Comparison of ENCODE assay signal across 8 mouse cellular contexts in the genomic region with DNA sequence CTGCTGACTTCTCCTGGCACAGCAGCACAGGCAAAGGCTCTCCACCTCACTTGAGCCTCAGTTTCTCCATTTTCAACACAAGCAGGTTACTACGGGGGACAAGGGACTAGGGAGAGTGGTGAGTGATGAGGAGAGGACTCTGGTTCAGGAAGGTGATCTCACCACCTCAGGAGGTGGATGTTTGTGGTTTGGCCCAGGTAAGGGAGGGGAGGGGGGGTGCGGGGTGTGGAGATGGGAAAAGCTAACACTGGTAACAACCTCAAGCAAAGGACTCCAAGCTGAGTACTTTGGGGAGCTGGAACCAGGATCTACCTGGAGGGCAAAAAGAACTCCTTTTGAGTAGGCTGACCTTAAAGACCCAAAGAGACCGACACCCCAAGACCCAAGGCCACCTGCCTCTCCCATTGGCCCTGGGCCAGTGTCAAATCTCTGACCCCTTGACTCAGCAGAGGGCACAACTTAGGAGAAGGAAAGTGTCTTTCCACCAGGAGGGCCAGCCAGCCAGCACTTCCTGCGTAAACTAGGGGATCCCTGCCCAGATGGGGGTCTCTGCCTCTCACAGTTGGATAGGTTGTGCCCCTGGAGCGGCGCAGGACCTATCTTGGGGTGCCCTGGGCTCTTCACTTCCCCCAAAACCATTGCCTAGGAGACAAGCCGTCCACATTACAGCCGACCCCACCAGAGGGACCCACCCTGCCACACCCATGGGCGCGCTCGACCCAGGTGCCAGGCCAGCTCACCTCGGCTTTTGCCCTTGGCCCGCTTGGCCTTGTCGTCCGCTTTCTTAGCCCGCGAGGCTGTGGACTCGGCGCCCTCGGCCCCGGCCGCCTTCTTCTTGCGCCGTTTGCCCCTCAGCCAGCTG. TPM values are rescaled to one million over a fixed set of nuclear protein-coding genes. Genes with fewer than 3 reads are reported as not detected.
DNase-seq lines count a peak whose midpoint lies in the region; ATAC-seq and TF ChIP-seq lines count a peak whose summit lies in the region.

No protein-coding gene starts in this region.

- peak overlapping the region; percentile 83 for H3K9ac ChIP-seq in heart, embryonic 13.5 days
- peak overlapping the region; percentile 99 for H3K9ac ChIP-seq in intestine, postnatal 0 days (ENCODE audit: low read depth, low read length)
- H3K9ac ChIP-seq in midbrain, embryonic 11.5 days (ENCODE audit: low read length), result peak overlapping the region; percentile 73

- H3K27ac ChIP-seq in heart, embryonic 13.5 days (replicated peaks), result no peak overlapping the region
- H3K27ac ChIP-seq in cortical plate, adult 2 months (ENCODE audit: insufficient read depth, low read length), result no peak overlapping the region
- peak overlapping the region; percentile 100 for H3K27ac ChIP-seq in intestine, postnatal 0 days (ENCODE audit: low read depth, low read length)
- no peak overlapping the region for H3K27ac ChIP-seq in midbrain, embryonic 11.5 days (ENCODE audit: low read depth, low read length)

- no peak for ATAC-seq in heart, embryonic 13.5 days (ENCODE audit: extremely low read depth, insufficient number of reproducible peaks, low FRiP score, low TSS enrichment)
- no peak for ATAC-seq in intestine, postnatal 0 days
- ATAC-seq in midbrain, embryonic 11.5 days (ENCODE audit: low FRiP score), result no peak

- peaks cover 98% of the 10 kb centered on the region for H3K27me3 ChIP-seq in heart, embryonic 13.5 days (replicated peaks)
- no peaks in the 10 kb centered on the region for H3K27me3 ChIP-seq in intestine, postnatal 0 days (replicated peaks; ENCODE audit: control insufficient read depth, insufficient read depth, low read length)
- H3K27me3 ChIP-seq in midbrain, embryonic 11.5 days (ENCODE audit: control insufficient read depth, insufficient read depth, low read length), result peaks cover 44% of the 10 kb centered on the region

- intact Hi-C loops in heart, postnatal 25 days (cut with DNase I), result no loop called here

- H3K36me3 ChIP-seq in heart, embryonic 13.5 days, result no peaks in the 10 kb centered on the region
- H3K36me3 ChIP-seq in intestine, postnatal 0 days (ENCODE audit: control insufficient read depth, insufficient read depth), result no peaks in the 10 kb centered on the region; the same call in 1 of the 2 replicates
- H3K36me3 ChIP-seq in midbrain, embryonic 11.5 days (ENCODE audit: control insufficient read depth, insufficient read depth, low read length), result no peaks in the 10 kb centered on the region

- no peaks in the 10 kb centered on the region for H3K9me3 ChIP-seq in heart, embryonic 13.5 days
- H3K9me3 ChIP-seq in intestine, postnatal 0 days (ENCODE audit: control insufficient read depth), result no peaks in the 10 kb centered on the region
- H3K9me3 ChIP-seq in midbrain, embryonic 11.5 days (ENCODE audit: control insufficient read depth, low read length), result no peaks in the 10 kb centered on the region

- DNase-seq in heart, postnatal 25 days (ENCODE audit: low spot score), result no peak
- no peak for DNase-seq in midbrain, embryonic 11.5 days (ENCODE audit: low spot score, missing footprints)
- no peak for DNase-seq in natural killer cell, adult 2 months (ENCODE audit: low spot score in 2 of 2)
- no peak for DNase-seq in spleen, postnatal 36 days (ENCODE audit: low spot score in 2 of 2)
- no peak for DNase-seq in MN1 (ENCODE audit: low spot score)

- no peak for TF ChIP-seq CTCF in cortical plate, adult 2 months (IDR thresholded peaks at IDR 0.05; ENCODE audit: extremely low read depth, insufficient read depth, low read length)
- TF ChIP-seq CTCF in intestine, postnatal 0 days (IDR thresholded peaks at IDR 0.05; ENCODE audit: low read depth), result peak; percentile 11; the same call in 1 of the 2 replicates

- peak overlapping the region; percentile 95 for H3K4me2 ChIP-seq in heart, embryonic 13.5 days
- peak overlapping the region; percentile 88 for H3K4me2 ChIP-seq in intestine, postnatal 0 days (replicated peaks; ENCODE audit: low read depth)
- H3K4me2 ChIP-seq in midbrain, embryonic 11.5 days, result peak overlapping the region; percentile 98

- H3K4me1 ChIP-seq in heart, embryonic 13.5 days, result peaks cover 41% of the 10 kb centered on the region
- no peaks in the 10 kb centered on the region for H3K4me1 ChIP-seq in cortical plate, adult 2 months (ENCODE audit: control insufficient read depth, insufficient read depth, low read length)
- peaks cover 19% of the 10 kb centered on the region for H3K4me1 ChIP-seq in intestine, postnatal 0 days (replicated peaks; ENCODE audit: control insufficient read depth, insufficient read depth, low read length)
- H3K4me1 ChIP-seq in midbrain, embryonic 11.5 days (ENCODE audit: control insufficient read depth, insufficient read depth, low read length), result peaks cover 24% of the 10 kb centered on the region

- WGBS in heart, embryonic 13.5 days, result 7% methylated on average over 24 of the region's 24 CpGs
- 5% methylated on average over 23 of the region's 24 CpGs for WGBS in intestine, postnatal 0 days
- WGBS in midbrain, embryonic 11.5 days, result 10% methylated on average over 22 of the region's 24 CpGs

- TF ChIP-seq POLR2A in cortical plate, adult 2 months (IDR thresholded peaks at IDR 0.05; ENCODE audit: extremely low read depth, insufficient read depth, low read length), result no peak

- peak overlapping the region; percentile 71 for H3K4me3 ChIP-seq in heart, embryonic 13.5 days
- peak overlapping the region; percentile 23 for H3K4me3 ChIP-seq in cortical plate, adult 2 months (ENCODE audit: insufficient read depth, low read length)
- peak overlapping the region; percentile 74 for H3K4me3 ChIP-seq in intestine, postnatal 0 days (ENCODE audit: low read depth, low read length)
- peak overlapping the region; percentile 59 for H3K4me3 ChIP-seq in midbrain, embryonic 11.5 days (ENCODE audit: low read depth, low read length)

RNA-seq across cellular contexts. Expression of a gene that starts 13.6 kb away (rescaled TPM):
- polyA plus RNA-seq in heart, embryonic 13.5 days (2015; fragmentation: Nextera tagmentation; extraction: Ambion mirVana), result 1.8 and 2.3 TPM in 2 replicates
- 1 to 10 TPM; 3.3 to 6.1 TPM for total RNA-seq in heart, postnatal 25 days (2021)
- 14.4 and 15.0 TPM in 2 replicates for polyA plus RNA-seq in cortical plate, adult 2 months (2012; rRNA removed)
- 14.3 and 15.1 TPM in 2 replicates for polyA plus RNA-seq in intestine, postnatal 0 days (2015; fragmentation: Nextera tagmentation; extraction: Ambion mirVana)
- polyA plus RNA-seq in midbrain, embryonic 11.5 days (2014; fragmentation: Nextera tagmentation; extraction: Ambion mirVana), result 3.3 and 3.7 TPM in 2 replicates

RNA-seq across cellular contexts. Expression of a gene that starts 39.8 kb away (rescaled TPM):
- 1.1 and 1.6 TPM in 2 replicates for polyA plus RNA-seq in heart, embryonic 13.5 days (2015; fragmentation: Nextera tagmentation; extraction: Ambion mirVana)
- total RNA-seq in heart, postnatal 25 days (2021), result 10 to 100 TPM; 15.5 to 16.3 TPM
- 0.98 and 1.1 TPM in 2 replicates for polyA plus RNA-seq in cortical plate, adult 2 months (2012; rRNA removed)
- polyA plus RNA-seq in intestine, postnatal 0 days (2015; fragmentation: Nextera tagmentation; extraction: Ambion mirVana), result 1.3 and 1.6 TPM in 2 replicates
- polyA plus RNA-seq in midbrain, embryonic 11.5 days (2014; fragmentation: Nextera tagmentation; extraction: Ambion mirVana), result 0.51 and 0.53 TPM in 2 replicates

RNA-seq across cellular contexts. Expression of a gene that starts 58.1 kb away (rescaled TPM):
- 49.8 and 52.0 TPM in 2 replicates for polyA plus RNA-seq in heart, embryonic 13.5 days (2015; fragmentation: Nextera tagmentation; extraction: Ambion mirVana)
- 10 to 100 TPM; 26.9 to 30.0 TPM for total RNA-seq in heart, postnatal 25 days (2021)
- polyA plus RNA-seq in cortical plate, adult 2 months (2012; rRNA removed), result 76.3 and 79.9 TPM in 2 replicates
- 35.6 and 41.8 TPM in 2 replicates for polyA plus RNA-seq in intestine, postnatal 0 days (2015; fragmentation: Nextera tagmentation; extraction: Ambion mirVana)
- polyA plus RNA-seq in midbrain, embryonic 11.5 days (2014; fragmentation: Nextera tagmentation; extraction: Ambion mirVana), result 105 and 106 TPM in 2 replicates

RNA-seq across cellular contexts. Expression of a gene that starts 58.1 kb away (rescaled TPM):
- 12.3 and 14.3 TPM in 2 replicates for polyA plus RNA-seq in heart, embryonic 13.5 days (2015; fragmentation: Nextera tagmentation; extraction: Ambion mirVana)
- total RNA-seq in heart, postnatal 25 days (2021), result 10 to 100 TPM; 12.9 to 14.1 TPM
- polyA plus RNA-seq in cortical plate, adult 2 months (2012; rRNA removed), result 24.3 and 24.4 TPM in 2 replicates
- 6.9 and 7.7 TPM in 2 replicates for polyA plus RNA-seq in intestine, postnatal 0 days (2015; fragmentation: Nextera tagmentation; extraction: Ambion mirVana)
- 20.0 and 26.9 TPM in 2 replicates for polyA plus RNA-seq in midbrain, embryonic 11.5 days (2014; fragmentation: Nextera tagmentation; extraction: Ambion mirVana)

Comparison
In these comparisons a context has a peak if more than half of its experiments do, and no peak if none do; other contexts are left out.
1. H3K4me3 ChIP-seq: peak in every context shown above with its lines; median percentile 74 in intestine, postnatal 0 days; 71 in heart, embryonic 13.5 days; 59 in midbrain, embryonic 11.5 days; 23 in cortical plate, adult 2 months.